Mouse (Mus musculus) myocyte (in vitro differentiated cells): ENCODE results near the gene Hltf. TPM values are rescaled to one million over a fixed set of nuclear protein-coding genes. Genes with fewer than 3 reads are reported as not detected.

Source experiments
- H3K27me3 ChIP-seq: one replicate; pipeline ENCODE4 v1.6.1; 2011; ENCODE audit not compliant: control insufficient read depth, insufficient read depth, insufficient read length
- H3K36me3 ChIP-seq: one replicate; pipeline ENCODE4 v1.6.1; 2011; ENCODE audit not compliant: control insufficient read depth, insufficient read depth
- H3K4me2 ChIP-seq: one replicate; pipeline ENCODE4 v1.6.1; 2011; ENCODE audit warnings: low read depth, control low read depth
- H3K4me3 ChIP-seq: one replicate; pipeline ENCODE4 v1.5.1; 2011; ENCODE audit warnings: mild to moderate bottlenecking, control low read depth, moderate library complexity
- H3K79me2 ChIP-seq: one replicate; pipeline ENCODE4 v1.6.1; 2011; ENCODE audit not compliant: control insufficient read depth, insufficient read depth
- H3ac ChIP-seq: one replicate; pipeline ENCODE4 v1.6.1; 2011; ENCODE audit not compliant: control insufficient read depth, insufficient read length
- CEBPB ChIP-seq: IDR thresholded peaks from 2 replicates; pipeline ENCODE4 v1.6.1; 2011; ENCODE audit warnings: mild to moderate bottlenecking, moderate library complexity; ENCODE audit not compliant: poor library complexity, insufficient read depth, severe bottlenecking
- E2F4 ChIP-seq: IDR thresholded peaks from one replicate; pipeline ENCODE4 v1.6.1; 2011; ENCODE audit warnings: mild to moderate bottlenecking, control low read depth, moderate library complexity; ENCODE audit not compliant: insufficient read depth
- MAX ChIP-seq: IDR thresholded peaks from one replicate; pipeline ENCODE4 v1.6.1; 2011; ENCODE audit warnings: low read depth, mild to moderate bottlenecking, control low read depth
- MYOD1 ChIP-seq, 3 experiments: IDR thresholded peaks; one replicate each; pipeline ENCODE4 v1.6.1; 2011; ENCODE audit warnings: control low read depth in 2 of 3, low read depth in 2 of 3, mild to moderate bottlenecking in 2 of 3, moderate library complexity in 1 of 3; ENCODE audit not compliant: insufficient read length in 2 of 3, control insufficient read depth in 1 of 3
- MYOG ChIP-seq, 3 experiments: IDR thresholded peaks; one replicate each; pipeline ENCODE4 v1.6.1; 2011; ENCODE audit warnings: control low read depth in 2 of 3, low read depth in 2 of 3, mild to moderate bottlenecking in 2 of 3; ENCODE audit not compliant: insufficient read length in 2 of 3, control insufficient read depth in 1 of 3, insufficient read depth in 1 of 3
- POLR2A ChIP-seq: IDR thresholded peaks from one replicate; pipeline ENCODE4 v1.6.1; 2011; ENCODE audit warnings: low read depth, mild to moderate bottlenecking, control low read depth, moderate library complexity; ENCODE audit not compliant: insufficient read length
- POLR2AphosphoS2 ChIP-seq: IDR thresholded peaks from one replicate; pipeline ENCODE4 v1.6.1; 2011; ENCODE audit warnings: low read depth, control low read depth; ENCODE audit not compliant: insufficient read length
- REST ChIP-seq: IDR thresholded peaks from one replicate; pipeline ENCODE4 v1.6.1; 2011; ENCODE audit warnings: mild to moderate bottlenecking, control low read depth, moderate library complexity; ENCODE audit not compliant: insufficient read depth, insufficient read length
- SRF ChIP-seq: IDR thresholded peaks from one replicate; pipeline ENCODE4 v1.6.1; 2011; ENCODE audit warnings: low read depth; ENCODE audit not compliant: control insufficient read depth, insufficient read length
- TCF12 ChIP-seq: IDR thresholded peaks from one replicate; pipeline ENCODE4 v1.6.1; 2011; ENCODE audit warnings: mild to moderate bottlenecking, control low read depth; ENCODE audit not compliant: poor library complexity, insufficient read depth, severe bottlenecking
- TCF3 ChIP-seq: IDR thresholded peaks from one replicate; pipeline ENCODE4 v1.6.1; 2011; ENCODE audit warnings: low read depth, control low read depth; ENCODE audit not compliant: insufficient read length
- USF1 ChIP-seq: IDR thresholded peaks from one replicate; pipeline ENCODE4 v1.6.1; 2011; ENCODE audit warnings: low read depth, mild to moderate bottlenecking, control low read depth, moderate library complexity
- polyA plus RNA-seq: library from polyadenylated mRNA; unstranded; fragments of >200 nt; fragmentation: generic; extraction: Trizol; gene quantifications from one replicate; pipeline ENCODE4 v1.2.1, GENCODE M21; 2012; ENCODE audit warnings: missing spikeins

The Hltf gene
- polyA plus RNA-seq, 1 experiment = 1.3 TPM

- peaks cover 34% of the 10 kb centered on the region for H3K36me3 ChIP-seq
- H3ac ChIP-seq = no peak overlapping the region
- H3K27me3 ChIP-seq = no peaks in the 10 kb centered on the region
- TF ChIP-seq SRF (no peak), CEBPB (no peak), E2F4 (no peak), MYOG (IDR thresholded peaks at IDR 0.05; ENCODE audit: control insufficient read depth in 1 of 3, insufficient read depth in 1 of 3, insufficient read length in 2 of 3, low read depth in 2 of 3) (no peak), REST (no peak), MAX (no peak)
- H3K79me2 ChIP-seq = no peaks in the 10 kb centered on the region
- no peak overlapping the region for H3K4me3 ChIP-seq
- no peak overlapping the region for H3K4me2 ChIP-seq
These were observed 33.8 kb upstream of the Hltf start for GRCm38 (mm10) chr3:20023832-20024231.

GRCm38 (mm10) chr3:20026481-20026880, 31.1 kb upstream of the Hltf start:
- Histone ChIP-seq H3K27me3 (no peaks in the 10 kb centered on the region), H3K4me2 (no peak overlapping the region), H3K4me3 (no peak overlapping the region), H3ac (no peak overlapping the region), H3K36me3 (peaks cover 34% of the 10 kb centered on the region), H3K79me2 (no peaks in the 10 kb centered on the region)
- TF ChIP-seq CEBPB (no peak), SRF (no peak), USF1 (no peak), MAX (no peak), TCF3 (no peak), POLR2A (no peak), E2F4 (no peak), MYOG (IDR thresholded peaks at IDR 0.05; ENCODE audit: control insufficient read depth in 1 of 3, insufficient read depth in 1 of 3, insufficient read length in 2 of 3, low read depth in 2 of 3) (no peak), MYOD1 (IDR thresholded peaks at IDR 0.05; ENCODE audit: control insufficient read depth in 1 of 3, insufficient read length in 2 of 3, low read depth in 2 of 3) (no peak), REST (no peak), TCF12 (no peak), POLR2AphosphoS2 (no peak)

- no peak overlapping the region for H3K4me2 ChIP-seq
- H3K4me3 ChIP-seq = no peak overlapping the region
- no peak for TF ChIP-seq REST
- TF ChIP-seq USF1 = no peak
- no peak for TF ChIP-seq TCF12
- no peak for TF ChIP-seq POLR2A
- TF ChIP-seq MAX = no peak
- H3K79me2 ChIP-seq = peaks cover 4% of the 10 kb centered on the region
- H3K27me3 ChIP-seq = no peaks in the 10 kb centered on the region
- H3K36me3 ChIP-seq = peaks cover 31% of the 10 kb centered on the region
- no peak overlapping the region for H3ac ChIP-seq
These were observed 30.5 kb upstream of the Hltf start for GRCm38 (mm10) chr3:20026996-20027689.

- H3K4me2 ChIP-seq = no peak overlapping the region
- H3K36me3 ChIP-seq = peaks cover 26% of the 10 kb centered on the region
- peaks cover 4% of the 10 kb centered on the region for H3K79me2 ChIP-seq
- TF ChIP-seq POLR2AphosphoS2 (no peak), MYOD1 (IDR thresholded peaks at IDR 0.05; ENCODE audit: control insufficient read depth in 1 of 3, insufficient read length in 2 of 3, low read depth in 2 of 3) (no peak), E2F4 (no peak), MYOG (IDR thresholded peaks at IDR 0.05; ENCODE audit: control insufficient read depth in 1 of 3, insufficient read depth in 1 of 3, insufficient read length in 2 of 3, low read depth in 2 of 3) (no peak), MAX (no peak), USF1 (no peak), REST (no peak), TCF3 (no peak), POLR2A (no peak), TCF12 (no peak), SRF (no peak), CEBPB (no peak)
- H3K4me3 ChIP-seq = no peak overlapping the region
- H3ac ChIP-seq = no peak overlapping the region
- no peaks in the 10 kb centered on the region for H3K27me3 ChIP-seq
These were observed 29.8 kb upstream of the Hltf start for GRCm38 (mm10) chr3:20027788-20028187.

- Histone ChIP-seq H3K36me3 (peaks cover 20% of the 10 kb centered on the region), H3K27me3 (no peaks in the 10 kb centered on the region)
These were observed 29.0 kb upstream of the Hltf start for GRCm38 (mm10) chr3:20028640-20029039.

GRCm38 (mm10) chr3:20030807-20031206, 26.8 kb upstream of the Hltf start:
- no peaks in the 10 kb centered on the region for H3K27me3 ChIP-seq
- peaks cover 4% of the 10 kb centered on the region for H3K79me2 ChIP-seq
- no peak for TF ChIP-seq REST
- no peak for TF ChIP-seq POLR2AphosphoS2
- TF ChIP-seq POLR2A = no peak
- TF ChIP-seq E2F4 = no peak
- no peak for TF ChIP-seq MYOG (IDR thresholded peaks at IDR 0.05; ENCODE audit: control insufficient read depth in 1 of 3, insufficient read depth in 1 of 3, insufficient read length in 2 of 3, low read depth in 2 of 3)
- no peak for TF ChIP-seq SRF
- no peak for TF ChIP-seq TCF12
- TF ChIP-seq TCF3 = no peak
- no peak for TF ChIP-seq MYOD1 (IDR thresholded peaks at IDR 0.05; ENCODE audit: control insufficient read depth in 1 of 3, insufficient read length in 2 of 3, low read depth in 2 of 3)
- TF ChIP-seq CEBPB = no peak
- TF ChIP-seq MAX = no peak
- no peak for TF ChIP-seq USF1
- H3K36me3 ChIP-seq = peaks cover 7% of the 10 kb centered on the region
- H3K4me3 ChIP-seq = no peak overlapping the region
- no peak overlapping the region for H3K4me2 ChIP-seq
- H3ac ChIP-seq = no peak overlapping the region

More at GRCm38 (mm10) chr3:20028640-20029039, 29.0 kb upstream of the Hltf start:
- Histone ChIP-seq H3K79me2 (peaks cover 4% of the 10 kb centered on the region), H3K4me3 (no peak overlapping the region), H3K4me2 (no peak overlapping the region), H3ac (no peak overlapping the region)
- TF ChIP-seq USF1 = no peak
- no peak for TF ChIP-seq SRF
- no peak for TF ChIP-seq TCF12
